Mouse (Mus musculus) liver, embryonic 13.5 days (tissue): Measurements from ENCODE around the gene Ankrd33. TPM values are rescaled to one million over a fixed set of nuclear protein-coding genes. Genes with fewer than 3 reads are reported as not detected.
"Not testable (repeated sequence)": the region's sequence is repeated elsewhere in the genome, so short reads cannot be mapped to it uniquely, and the experiment has no call there.

Experiments
- ATAC-seq: fragments of 200-750 bp; cut with Nextera tagmentation; 2 replicates; pipeline ENCODE4 v1.8.0; 2017; ENCODE audit warnings: low read depth, mild to moderate bottlenecking, moderate number of reproducible peaks, moderate library complexity
- DNase-seq: peaks from one replicate; pipeline ENCODE4 v3.0.0; 2022
- H3K27ac ChIP-seq: fragments of 300-500 bp; sonication (generic); 2 replicates; pipeline ENCODE4 v1.5.1; 2015; ENCODE audit warnings: moderate library complexity, mild to moderate bottlenecking, inconsistent platforms
- H3K27me3 ChIP-seq: fragments of 300-500 bp; sonication (generic); 2 replicates; pipeline ENCODE4 v1.6.1; 2015; ENCODE audit warnings: mild to moderate bottlenecking, inconsistent platforms
- H3K36me3 ChIP-seq: fragments of 300-500 bp; sonication (generic); 2 replicates; pipeline ENCODE4 v1.6.1; 2015; ENCODE audit warnings: mild to moderate bottlenecking, inconsistent platforms
- H3K4me1 ChIP-seq: fragments of 300-500 bp; sonication (generic); replicated peaks from 2 replicates; pipeline ENCODE4 v1.6.1; 2015; ENCODE audit warnings: inconsistent platforms
- H3K4me2 ChIP-seq: fragments of 300-500 bp; sonication (generic); 2 replicates; pipeline ENCODE4 v1.6.1; 2015; ENCODE audit warnings: inconsistent platforms, mild to moderate bottlenecking, moderate library complexity
- H3K4me3 ChIP-seq: fragments of 300-500 bp; sonication (generic); replicated peaks from 2 replicates; pipeline ENCODE4 v1.5.1; 2015; ENCODE audit warnings: mild to moderate bottlenecking, inconsistent platforms
- H3K9ac ChIP-seq: fragments of 300-500 bp; sonication (generic); 2 replicates; pipeline ENCODE4 v1.6.1; 2015; ENCODE audit warnings: mild to moderate bottlenecking, inconsistent platforms
- H3K9me3 ChIP-seq: fragments of 300-500 bp; sonication (generic); replicated peaks from 2 replicates; pipeline ENCODE4 v1.6.1; 2016; ENCODE audit warnings: inconsistent platforms
- WGBS: fragments of 180-500 bp; shearing (Covaris S2); methylation state at CpG from one replicate; pipeline ENCODE4 v1.1.7; 2015; ENCODE audit not compliant: insufficient replicate concordance; 5-methylcytosine and 5-hydroxymethylcytosine counted together
- polyA plus RNA-seq: library from polyadenylated mRNA; unstranded; fragments of >200 nt; fragmentation: Nextera tagmentation; extraction: Ambion mirVana; gene quantifications from 2 replicates; pipeline ENCODE4 v1.2.1, GENCODE M21; 2015

Ankrd33 gene
- polyA plus RNA-seq, 1 experiment from 2014 or later: not detected

DNA sequence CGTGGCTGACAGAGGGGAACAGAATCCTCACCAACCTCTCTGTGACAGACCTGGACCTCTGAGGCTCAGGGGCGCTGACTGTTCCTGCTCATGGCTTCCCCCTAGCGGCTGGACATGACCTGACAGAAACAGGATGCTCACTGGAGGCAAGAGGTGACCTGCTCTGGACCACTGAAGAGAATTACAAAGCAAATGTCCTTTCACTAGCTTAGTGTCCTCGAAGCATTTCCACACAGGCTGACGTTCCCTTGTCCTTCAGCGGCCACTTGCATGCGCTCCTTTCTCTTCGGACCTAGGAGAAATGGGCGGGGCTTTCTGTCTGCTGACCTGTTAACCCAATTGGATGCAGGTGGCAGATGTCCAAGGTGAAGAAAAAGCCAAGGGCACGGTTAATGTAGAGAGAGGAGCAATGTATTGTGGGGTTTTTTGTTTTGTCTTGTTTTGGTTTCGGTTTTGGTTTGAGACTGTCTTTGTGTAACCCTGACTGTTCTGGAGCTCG, 10.0 kb upstream of the Ankrd33 start:
- Histone ChIP-seq H3K4me3 (0 out of 2 replicates have a peak overlapping the region, but pooled peaks have one; percentile 14), H3K27ac (no peak overlapping the region)
- no peak for ATAC-seq

DNA sequence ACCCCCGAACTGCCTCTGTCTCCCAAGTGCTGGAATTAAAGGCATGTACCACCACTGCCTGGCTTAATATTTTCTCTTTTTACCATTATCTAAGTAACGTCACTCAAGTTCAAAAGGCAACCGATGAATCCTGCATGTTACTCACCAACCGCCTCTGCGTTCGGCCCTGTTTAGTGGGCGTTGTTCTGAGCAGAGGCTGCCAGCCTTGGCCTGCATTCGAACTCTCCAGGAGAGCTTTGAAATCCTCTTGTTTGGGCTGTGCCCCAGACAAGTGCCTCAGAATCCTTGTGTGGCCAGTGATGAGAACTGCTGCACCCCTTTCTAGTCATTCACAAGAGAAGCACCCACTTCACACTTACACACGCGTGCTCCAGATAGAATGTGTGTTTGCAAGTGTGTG, 9.5 kb upstream of the Ankrd33 start:
- Histone ChIP-seq H3K4me1 (0 out of 2 replicates have a peak, but pooled peaks cover 6% of the 10 kb centered on the region), H3K27me3 (no peaks in the 10 kb centered on the region; the same call in 1 of the 2 replicates), H3K4me2 (peak overlapping the region; percentile 25; the same call in 1 of the 2 replicates), H3K27ac (no peak overlapping the region), H3K9me3 (no peaks in the 10 kb centered on the region), H3K36me3 (no peaks in the 10 kb centered on the region), H3K9ac (no peak overlapping the region), H3K4me3 (no peak overlapping the region)
- DNase-seq (no peak), ATAC-seq (no peak)
- WGBS: 76% methylated on average over 10 of the region's 10 CpGs

More for the DNA sequence above, 10.0 kb upstream of the Ankrd33 start:
- Histone ChIP-seq H3K9me3 (no peaks in the 10 kb centered on the region), H3K4me1 (0 out of 2 replicates have a peak, but pooled peaks cover 6% of the 10 kb centered on the region), H3K9ac (no peak overlapping the region), H3K27me3 (no peaks in the 10 kb centered on the region), H3K36me3 (no peaks in the 10 kb centered on the region), H3K4me2 (peak overlapping the region; percentile 25; the same call in 1 of the 2 replicates)
- 17% methylated on average over 12 of the region's 12 CpGs for WGBS
- peak; percentile 36 for DNase-seq

DNA sequence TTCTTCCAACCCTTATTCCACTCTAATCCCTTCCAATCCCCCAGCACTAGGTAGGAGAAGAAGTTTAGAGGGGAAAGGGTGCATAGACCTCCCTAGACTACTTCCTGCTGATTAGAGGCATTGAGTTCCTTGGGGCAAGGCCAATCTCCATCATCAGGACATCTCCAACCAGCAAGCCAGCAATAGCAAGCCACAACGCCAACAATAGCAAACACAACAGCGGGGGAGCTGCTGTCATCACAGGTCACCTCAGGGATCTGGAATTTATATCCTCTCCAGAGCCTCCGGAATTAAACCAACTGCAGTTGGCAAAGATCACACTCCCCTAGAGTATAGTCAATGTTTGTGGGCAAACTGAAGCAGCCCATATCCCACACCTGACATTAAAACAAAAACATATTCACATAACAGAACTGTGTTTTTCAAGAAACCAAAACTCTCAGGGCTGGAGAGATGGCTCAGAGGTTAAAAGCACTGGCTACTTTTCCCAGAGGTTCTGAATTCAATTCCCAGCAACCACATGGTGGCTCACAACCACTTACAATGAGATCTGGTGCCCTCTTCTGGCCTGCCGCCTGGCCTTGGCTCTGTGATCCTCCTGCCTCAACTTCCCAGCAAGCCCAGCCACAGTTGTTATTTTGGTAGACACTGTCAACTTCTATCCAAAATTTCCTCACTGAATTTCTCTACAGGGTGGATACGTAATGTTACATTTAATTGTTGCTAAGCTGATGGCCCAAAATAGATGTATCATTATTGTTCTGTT, 7.5 kb upstream of the Ankrd33 start:
- Histone ChIP-seq H3K4me3 (no peak overlapping the region), H3K27me3 (peaks cover 3% of the 10 kb centered on the region; the same call in 1 of the 2 replicates), H3K9ac (no peak overlapping the region), H3K36me3 (no peaks in the 10 kb centered on the region), H3K4me2 (no peak overlapping the region), H3K4me1 (0 out of 2 replicates have a peak, but pooled peaks cover 6% of the 10 kb centered on the region), H3K9me3 (no peaks in the 10 kb centered on the region), H3K27ac (no peak overlapping the region)
- WGBS: 70% methylated on average over 5 of the region's 5 CpGs
- ATAC-seq (no peak), DNase-seq (no peak)

DNA sequence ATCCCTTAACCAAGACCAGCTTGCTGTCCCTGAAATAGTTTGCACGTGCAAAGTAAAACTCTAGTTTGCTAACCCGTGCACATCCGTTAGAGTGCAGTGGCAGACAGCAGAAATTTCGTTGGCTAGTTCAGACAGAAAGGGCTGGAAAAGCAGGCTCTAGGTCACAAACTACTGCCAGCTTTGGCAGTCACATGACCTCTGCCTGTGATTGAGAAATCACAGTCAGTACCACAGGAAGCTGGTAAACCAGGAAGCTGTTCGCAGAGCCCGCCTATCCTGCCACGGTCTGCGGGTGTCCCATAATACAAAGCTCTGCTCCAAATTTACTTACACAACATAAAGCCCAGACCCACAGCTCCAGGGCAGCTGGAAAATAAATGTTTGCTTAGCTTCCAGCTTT, 2.4 kb upstream of the Ankrd33 start:
- ATAC-seq (no peak), DNase-seq (no peak)
- H3K9ac ChIP-seq: no peak overlapping the region
- no peaks in the 10 kb centered on the region for H3K4me1 ChIP-seq
- H3K9me3 ChIP-seq: no peaks in the 10 kb centered on the region
- no peak overlapping the region for H3K4me2 ChIP-seq
- WGBS: 19% methylated on average over 8 of the region's 8 CpGs
- peaks cover 3% of the 10 kb centered on the region; the same call in 1 of the 2 replicates for H3K27me3 ChIP-seq
- H3K4me3 ChIP-seq: no peak overlapping the region
- no peak overlapping the region for H3K27ac ChIP-seq
- no peaks in the 10 kb centered on the region for H3K36me3 ChIP-seq

DNA sequence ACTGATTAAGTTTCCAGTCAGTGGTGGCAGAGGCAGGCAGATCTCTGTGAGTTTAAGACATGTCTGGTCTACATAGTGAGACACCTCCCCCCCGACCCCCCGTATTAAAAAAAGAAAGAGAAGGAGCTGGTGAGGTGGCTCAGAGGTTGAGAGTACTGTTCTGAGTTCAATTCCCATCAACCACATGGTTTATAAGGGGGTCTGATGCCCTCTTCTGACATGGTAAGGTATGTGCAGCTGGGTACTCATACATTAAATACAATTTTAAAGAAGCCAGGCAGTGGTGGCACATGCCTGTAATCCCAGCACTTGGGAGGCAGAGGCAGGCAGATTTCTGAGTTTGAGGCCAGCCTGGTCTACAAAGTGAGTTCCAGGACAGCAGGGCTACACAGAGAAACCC, 1.8 kb upstream of the Ankrd33 start:
- not testable (repeated sequence) for H3K27ac ChIP-seq, H3K36me3 ChIP-seq, H3K4me1 ChIP-seq, H3K9ac ChIP-seq, H3K4me3 ChIP-seq, H3K27me3 ChIP-seq, H3K9me3 ChIP-seq, DNase-seq, ATAC-seq, H3K4me2 ChIP-seq
- 58% methylated on average over 2 of the region's 2 CpGs for WGBS

DNA sequence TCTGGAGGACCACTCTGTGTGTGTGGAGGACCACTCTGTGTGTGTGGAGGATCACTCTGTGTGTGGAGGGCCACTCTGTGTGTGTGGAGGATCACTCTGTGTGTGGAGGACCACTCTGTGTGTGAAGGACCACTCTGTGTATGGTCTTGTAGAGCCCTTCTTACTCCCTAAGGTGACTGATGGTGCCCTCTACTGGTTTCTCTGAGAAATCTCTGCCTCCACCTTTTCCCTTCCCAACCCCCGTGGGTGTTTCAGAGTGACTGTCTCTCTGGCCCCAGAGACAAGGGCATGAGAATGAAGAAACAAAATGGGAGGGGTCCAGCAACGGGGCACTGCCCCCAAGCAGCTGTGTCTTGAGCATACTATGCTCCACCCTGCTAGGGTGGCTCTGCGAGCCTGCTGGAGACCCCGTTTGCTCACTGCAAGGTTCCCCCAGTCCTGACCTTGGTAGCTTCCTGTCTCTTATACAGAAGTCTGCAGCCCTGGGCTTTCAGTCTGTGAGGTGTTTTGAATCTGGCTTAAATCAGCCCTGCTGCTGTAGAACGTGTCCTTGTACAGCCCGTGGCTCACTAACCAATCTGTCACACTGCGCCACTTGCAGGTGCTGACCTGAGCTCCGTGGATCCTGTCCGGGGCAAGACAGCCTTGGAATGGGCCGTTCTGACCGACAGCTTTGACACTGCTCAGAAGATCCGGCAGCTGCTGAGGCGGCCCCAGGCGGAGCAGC, 3.0 kb downstream of the Ankrd33 start:
- H3K4me2 ChIP-seq: no peak overlapping the region
- no peaks in the 10 kb centered on the region; the same call in 1 of the 2 replicates for H3K4me1 ChIP-seq
- ATAC-seq (no peak), DNase-seq (no peak)
- no peaks in the 10 kb centered on the region for H3K36me3 ChIP-seq
- 0 out of 2 replicates have a peak, but pooled peaks cover 2% of the 10 kb centered on the region for H3K27me3 ChIP-seq
- H3K27ac ChIP-seq: no peak overlapping the region
- no peak overlapping the region for H3K4me3 ChIP-seq
- WGBS: 49% methylated on average over 14 of the region's 14 CpGs
- no peak overlapping the region for H3K9ac ChIP-seq
- H3K9me3 ChIP-seq: no peaks in the 10 kb centered on the region

DNA sequence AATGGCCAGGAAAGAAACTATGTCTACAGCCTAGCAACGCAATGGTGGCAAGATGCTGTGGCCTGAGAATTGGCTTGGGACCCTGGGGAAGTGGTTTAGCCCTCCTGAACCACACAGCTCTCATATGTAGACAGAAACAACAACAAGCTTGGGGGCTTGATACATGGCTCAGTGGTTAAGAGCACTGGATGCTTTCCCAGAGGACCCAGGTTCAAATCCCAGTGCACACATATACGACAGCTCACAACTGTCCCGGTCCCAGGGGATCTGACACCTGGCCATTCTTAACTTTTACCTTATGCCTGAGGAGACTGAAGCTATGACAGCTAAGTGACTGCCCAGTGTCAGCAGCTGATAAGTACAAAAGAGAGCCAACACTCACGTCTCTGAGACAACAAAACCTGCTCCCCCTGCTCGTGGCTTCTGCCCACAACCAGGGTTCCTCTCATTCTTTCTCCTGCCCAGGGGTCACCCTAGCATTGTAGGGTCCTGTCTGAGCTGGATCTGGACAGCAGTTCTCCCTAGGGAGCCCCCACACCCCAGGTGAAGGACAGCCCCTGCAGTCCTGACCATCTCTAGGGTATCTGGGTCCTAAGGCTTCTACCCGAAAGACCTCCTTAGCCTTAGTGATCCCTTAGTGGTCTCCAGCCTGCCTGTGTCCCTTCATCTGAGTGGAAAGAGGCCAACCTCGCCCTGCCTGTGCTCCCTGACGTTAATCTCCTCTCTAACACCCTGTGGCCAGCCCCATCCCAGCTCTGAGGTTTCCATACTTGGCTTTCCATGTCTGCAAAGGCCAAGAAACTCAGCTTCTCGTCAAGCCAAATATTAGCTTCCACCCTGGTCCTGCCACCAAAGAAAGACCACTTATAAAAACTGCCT, 6.1 kb downstream of the Ankrd33 start:
- no peaks in the 10 kb centered on the region for H3K9me3 ChIP-seq
- no peaks in the 10 kb centered on the region for H3K36me3 ChIP-seq
- peaks cover 16% of the 10 kb centered on the region; the same call in 1 of the 2 replicates for H3K27me3 ChIP-seq
- H3K4me2 ChIP-seq: no peak overlapping the region
- H3K4me3 ChIP-seq: no peak overlapping the region
- H3K4me1 ChIP-seq: no peaks in the 10 kb centered on the region; the same call in 1 of the 2 replicates
- DNase-seq (no peak), ATAC-seq (no peak)
- WGBS: 51% methylated on average over 9 of the region's 9 CpGs
- H3K9ac ChIP-seq: no peak overlapping the region
- H3K27ac ChIP-seq: no peak overlapping the region

DNA sequence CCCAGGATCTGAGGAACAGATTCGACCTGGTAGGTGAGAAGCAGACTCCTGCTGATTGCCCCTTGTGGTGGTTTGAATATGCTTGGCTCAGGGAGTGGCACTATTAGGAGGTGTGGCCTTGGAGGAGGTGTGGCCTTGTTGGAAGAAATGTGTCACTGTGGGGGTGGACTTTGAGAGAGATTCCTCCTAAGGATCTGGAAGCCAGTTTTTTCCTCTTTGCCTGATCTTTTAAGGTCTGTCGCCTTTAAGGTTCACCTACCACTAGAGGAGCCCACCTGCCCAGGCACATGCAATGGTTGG, 6.7 kb downstream of the Ankrd33 start:
- no peak for DNase-seq
- no peak for ATAC-seq
- Histone ChIP-seq H3K27me3 (peaks cover 22% of the 10 kb centered on the region), H3K27ac (no peak overlapping the region), H3K4me2 (no peak overlapping the region), H3K4me1 (no peaks in the 10 kb centered on the region; the same call in 1 of the 2 replicates), H3K4me3 (no peak overlapping the region), H3K36me3 (no peaks in the 10 kb centered on the region), H3K9me3 (no peaks in the 10 kb centered on the region), H3K9ac (no peak overlapping the region)
- WGBS: 25% methylated on average over 2 of the region's 2 CpGs

DNA sequence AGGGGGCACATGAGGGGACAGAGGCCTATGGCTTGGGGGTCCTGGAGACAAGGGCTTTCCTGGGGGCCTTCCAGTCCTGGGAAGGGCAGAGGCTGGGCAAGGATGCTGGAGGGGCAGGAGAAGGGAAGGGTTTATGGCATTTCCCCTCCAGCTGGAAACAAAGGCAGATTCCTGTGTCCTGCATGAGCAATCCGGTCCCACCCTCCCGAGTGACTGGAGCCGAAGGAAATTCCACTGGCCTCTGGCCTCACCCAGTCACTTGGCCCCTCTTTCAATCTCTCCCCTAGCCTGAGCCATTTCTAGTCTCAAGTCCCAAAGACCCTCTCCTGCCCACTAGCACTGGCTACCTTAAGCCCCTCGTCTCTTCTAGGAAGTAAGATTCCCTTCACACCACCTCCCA, 7.6 kb downstream of the Ankrd33 start:
- Histone ChIP-seq H3K4me3 (no peak overlapping the region), H3K27me3 (peaks cover 32% of the 10 kb centered on the region), H3K4me1 (no peaks in the 10 kb centered on the region; the same call in 1 of the 2 replicates), H3K9ac (no peak overlapping the region), H3K27ac (no peak overlapping the region), H3K36me3 (no peaks in the 10 kb centered on the region), H3K4me2 (no peak overlapping the region), H3K9me3 (no peaks in the 10 kb centered on the region)
- 41% methylated on average over 4 of the region's 4 CpGs for WGBS
- ATAC-seq (no peak), DNase-seq (no peak)

DNA sequence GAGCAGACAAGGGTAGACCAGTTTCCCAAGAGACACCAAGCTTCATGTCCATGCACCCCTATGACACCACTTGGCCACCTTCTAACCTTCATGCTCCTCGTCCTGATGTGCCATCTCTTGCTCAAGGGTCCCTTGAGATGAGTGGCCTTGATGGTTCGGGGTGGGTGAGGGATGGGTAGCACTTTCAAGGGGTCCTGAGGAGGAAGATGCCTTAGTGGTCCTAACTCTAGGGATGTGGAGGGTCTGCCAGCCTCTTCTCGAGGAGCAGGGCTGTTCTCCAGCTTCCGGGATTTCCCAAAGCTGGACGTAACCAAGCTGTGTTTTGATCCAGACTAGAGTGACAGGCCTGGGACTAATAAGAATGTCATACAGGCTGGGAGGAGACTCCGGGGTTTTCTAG, 10.0 kb downstream of the Ankrd33 start:
- ATAC-seq: no peak
- H3K4me3 ChIP-seq: no peak overlapping the region
- DNase-seq: no peak
- no peak overlapping the region for H3K4me2 ChIP-seq
- H3K27me3 ChIP-seq: peaks cover 52% of the 10 kb centered on the region
- WGBS: 64% methylated on average over 6 of the region's 6 CpGs
- H3K9me3 ChIP-seq: no peaks in the 10 kb centered on the region
- H3K9ac ChIP-seq: no peak overlapping the region
- no peak overlapping the region for H3K27ac ChIP-seq
- no peaks in the 10 kb centered on the region for H3K36me3 ChIP-seq
- 0 out of 2 replicates have a peak, but pooled peaks cover 4% of the 10 kb centered on the region for H3K4me1 ChIP-seq
